Mouse (Mus musculus): ENCODE data around the gene Ankmy1. TPM values are rescaled to one million over a fixed set of nuclear protein-coding genes. Genes with fewer than 3 reads are reported as not detected.

Gene Ankmy1
- 3.0 TPM for polyA plus RNA-seq (2014; fragmentation: Illumina TruSeq; extraction: RNeasy Lipid Tissue Mini Kit (QIAGEN cat#74804); ENCODE audit: low read depth, low replicate concordance)

GRCm38 (mm10) chr1:92902786-92903185, at the start of gene Ankmy1:
Gene Ankmy1 (minus strand): TSS chr1:92902906.

DNA sequence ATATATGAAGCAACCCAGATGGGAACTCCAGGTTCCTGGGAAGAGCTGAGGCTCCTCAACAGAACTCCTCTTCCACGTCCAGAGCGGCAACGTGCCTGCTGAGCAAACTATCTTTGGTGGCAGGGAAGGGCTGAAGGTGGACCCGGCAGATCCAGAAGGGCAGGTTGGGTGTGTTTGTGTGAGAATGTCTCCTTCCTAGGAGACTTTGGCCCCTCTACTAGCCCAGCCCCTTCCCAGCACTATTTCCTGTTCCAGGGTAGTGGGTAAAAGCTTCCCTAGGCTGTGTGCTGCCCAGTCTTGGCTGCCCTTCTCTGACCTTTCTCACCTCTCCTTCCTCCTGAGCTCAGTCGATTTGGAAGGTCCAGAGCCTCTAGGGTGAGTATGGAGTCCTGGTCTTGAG, 47.9 kb upstream of the Ankmy1 start, which contains the start of gene Gpr35:
Gene Gpr35, plus strand, starts transcription at position 259 of the 400 bp plus-strand sequence.

GRCm38 (mm10) chr1:92934182-92934827, 31.6 kb upstream of the Ankmy1 start, which contains the start of gene Capn10:
Gene Capn10 (plus strand): TSS chr1:92934376.

GRCm38 (mm10) chr1:92910239-92910885, 7.7 kb upstream of the Ankmy1 start, which contains the start of gene Rnpepl1:
Gene Rnpepl1 (plus strand): TSS chr1:92910783.

GRCm38 (mm10) chr1:92906779-92907631, 4.3 kb upstream of the Ankmy1 start, which contains the start of gene Dusp28:
Gene Dusp28 (plus strand): TSS chr1:92906981.

GRCm38 (mm10) chr1:92831188-92832001, 71.3 kb downstream of the Ankmy1 start, which contains the start of gene Gpc1:
Gene Gpc1 (plus strand): TSS chr1:92831645.

Other genes starting within 250 kb of the Ankmy1 start
- gene Gpc1, start 71.3 kb downstream of the Ankmy1 start, polyA plus RNA-seq (2014; fragmentation: Illumina TruSeq; extraction: RNeasy Lipid Tissue Mini Kit (QIAGEN cat#74804); ENCODE audit: low read depth, low replicate concordance) = 36.2 TPM
- 38.3 TPM for gene Dusp28, start 4.1 kb upstream of the Ankmy1 start, polyA plus RNA-seq (2014; fragmentation: Illumina TruSeq; extraction: RNeasy Lipid Tissue Mini Kit (QIAGEN cat#74804); ENCODE audit: low read depth, low replicate concordance)
- gene Rnpepl1, start 7.9 kb upstream of the Ankmy1 start, polyA plus RNA-seq (2014; fragmentation: Illumina TruSeq; extraction: RNeasy Lipid Tissue Mini Kit (QIAGEN cat#74804); ENCODE audit: low read depth, low replicate concordance) = 72.2 TPM
- 40.5 TPM for gene Capn10, start 31.5 kb upstream of the Ankmy1 start, polyA plus RNA-seq (2014; fragmentation: Illumina TruSeq; extraction: RNeasy Lipid Tissue Mini Kit (QIAGEN cat#74804); ENCODE audit: low read depth, low replicate concordance)
- 1.6 TPM for gene Gpr35, start 48.0 kb upstream of the Ankmy1 start, polyA plus RNA-seq (2014; fragmentation: Illumina TruSeq; extraction: RNeasy Lipid Tissue Mini Kit (QIAGEN cat#74804); ENCODE audit: low read depth, low replicate concordance)
- not detected for gene Aqp12, start 103.4 kb upstream of the Ankmy1 start, polyA plus RNA-seq (2014; fragmentation: Illumina TruSeq; extraction: RNeasy Lipid Tissue Mini Kit (QIAGEN cat#74804); ENCODE audit: low read depth, low replicate concordance)
- gene Kif1a, start 199.0 kb upstream of the Ankmy1 start, polyA plus RNA-seq (2014; fragmentation: Illumina TruSeq; extraction: RNeasy Lipid Tissue Mini Kit (QIAGEN cat#74804); ENCODE audit: low read depth, low replicate concordance) = 1.4 TPM
- not detected for gene Agxt, start 232.3 kb upstream of the Ankmy1 start, polyA plus RNA-seq (2014; fragmentation: Illumina TruSeq; extraction: RNeasy Lipid Tissue Mini Kit (QIAGEN cat#74804); ENCODE audit: low read depth, low replicate concordance)

Measured in adipose tissue, adult 10 weeks (tissue).